In genomic region chr14:64593564-64593963, GRCm38 (mm10) we compare ENCODE assay signal across 10 mouse cellular contexts.
DNase-seq lines count a peak whose midpoint lies in the region; ATAC-seq and TF ChIP-seq lines count a peak whose summit lies in the region.
"Had no signal": no experiment of that assay in that cellular context is flagged by ENCODE, and none has a peak within 500 bp of the region (broad histone marks: within the 10 kb centered on the region; RNA-seq: fewer than 3 reads in every experiment).

No protein-coding gene starts in this region.

- 15% methylated on average over 4 of the region's 4 CpGs for WGBS in hindbrain, embryonic 14.5 days
- WGBS in midbrain, embryonic 12.5 days, result 15% methylated on average over 4 of the region's 4 CpGs
- WGBS in kidney, embryonic 14.5 days, result 42% methylated on average over 4 of the region's 4 CpGs

- H3K4me2 ChIP-seq in hindbrain, embryonic 14.5 days (replicated peaks), result peak overlapping the region; percentile 100
- H3K4me2 ChIP-seq in midbrain, embryonic 12.5 days (replicated peaks), result peak overlapping the region; percentile 70
- no peak overlapping the region for H3K4me2 ChIP-seq in kidney, embryonic 14.5 days (replicated peaks; ENCODE audit: low read depth, low read length)

- no peaks in the 10 kb centered on the region for H3K27me3 ChIP-seq in E14TG2a.4 (ENCODE audit: insufficient read depth, low read length)
- no peaks in the 10 kb centered on the region for H3K27me3 ChIP-seq in hindbrain, embryonic 14.5 days (ENCODE audit: control insufficient read depth, insufficient read depth, low read length)
- peaks cover 38% of the 10 kb centered on the region for H3K27me3 ChIP-seq in midbrain, embryonic 12.5 days
- peaks cover 41% of the 10 kb centered on the region for H3K27me3 ChIP-seq in kidney, embryonic 14.5 days (ENCODE audit: control insufficient read depth, insufficient read depth, low read length)

- no peak for ATAC-seq in hindbrain, embryonic 14.5 days (ENCODE audit: low FRiP score)
- ATAC-seq in midbrain, embryonic 12.5 days (ENCODE audit: low FRiP score, low read depth), result peak; percentile 4; the same call in 1 of the 2 replicates
- no peak for ATAC-seq in kidney, embryonic 14.5 days (ENCODE audit: low FRiP score, low TSS enrichment)

- peak overlapping the region; percentile 86 for H3K4me3 ChIP-seq in E14TG2a.4 (replicated peaks; ENCODE audit: low read length)
- H3K4me3 ChIP-seq in hindbrain, embryonic 14.5 days (replicated peaks; ENCODE audit: low read length), result peak overlapping the region; percentile 68
- H3K4me3 ChIP-seq in midbrain, embryonic 12.5 days, result peak overlapping the region; percentile 76
- H3K4me3 ChIP-seq in kidney, embryonic 14.5 days (ENCODE audit: low read length), result no peak overlapping the region
- H3K4me3 ChIP-seq: megakaryocyte, embryonic 14.5 days had no signal

- H3K27ac ChIP-seq in hindbrain, embryonic 14.5 days, result peak overlapping the region; percentile 100
- H3K27ac ChIP-seq in midbrain, embryonic 12.5 days (replicated peaks), result peak overlapping the region; percentile 99
- no peak overlapping the region for H3K27ac ChIP-seq in kidney, embryonic 14.5 days (ENCODE audit: low read depth, low read length)

- peaks cover 77% of the 10 kb centered on the region for H3K4me1 ChIP-seq in E14TG2a.4 (replicated peaks; ENCODE audit: low read depth, low read length)
- H3K4me1 ChIP-seq in hindbrain, embryonic 14.5 days (replicated peaks; ENCODE audit: control insufficient read depth, insufficient read depth, low read length), result peaks cover 32% of the 10 kb centered on the region
- peaks cover 59% of the 10 kb centered on the region for H3K4me1 ChIP-seq in midbrain, embryonic 12.5 days
- H3K4me1 ChIP-seq in kidney, embryonic 14.5 days (ENCODE audit: control insufficient read depth, insufficient read depth, low read length), result peaks cover 14% of the 10 kb centered on the region; the same call in 1 of the 2 replicates

- TF ChIP-seq CTCF in E14TG2a.4 (conservative IDR thresholded peaks at IDR 0.05; ENCODE audit: low read length), result no peak

- peak overlapping the region; percentile 100 for H3K9ac ChIP-seq in hindbrain, embryonic 14.5 days
- peak overlapping the region; percentile 97 for H3K9ac ChIP-seq in midbrain, embryonic 12.5 days (replicated peaks)
- H3K9ac ChIP-seq in kidney, embryonic 14.5 days (ENCODE audit: low read depth, low read length), result no peak overlapping the region

- peaks cover 28% of the 10 kb centered on the region for H3K36me3 ChIP-seq in E14TG2a.4 (ENCODE audit: insufficient read depth, low read length)
- H3K36me3 ChIP-seq in hindbrain, embryonic 14.5 days (replicated peaks; ENCODE audit: control insufficient read depth, insufficient read depth), result peaks cover 40% of the 10 kb centered on the region
- peaks cover 16% of the 10 kb centered on the region; the same call in 1 of the 2 replicates for H3K36me3 ChIP-seq in midbrain, embryonic 12.5 days
- H3K36me3 ChIP-seq in kidney, embryonic 14.5 days (ENCODE audit: control insufficient read depth, insufficient read depth, low read length), result no peaks in the 10 kb centered on the region

- DNase-seq in cerebellum, postnatal 10 days, result peak; percentile 82 to 87
- DNase-seq in hindbrain, embryonic 14.5 days (ENCODE audit: low spot score), result peak; percentile 53
- no peak for DNase-seq in lung, postnatal 14 days
- DNase-seq in thymus, postnatal 4 days, result no peak
- no peak for DNase-seq in gastrocnemius, adult 8-10 months (ENCODE audit: low spot score in 2 of 2)
- DNase-seq: gastrocnemius, postnatal 36 days had no signal

- no peaks in the 10 kb centered on the region for H3K9me3 ChIP-seq in E14TG2a.4 (ENCODE audit: low read length)
- H3K9me3 ChIP-seq in hindbrain, embryonic 14.5 days (ENCODE audit: control insufficient read depth, low read length), result no peaks in the 10 kb centered on the region
- H3K9me3 ChIP-seq in midbrain, embryonic 12.5 days, result no peaks in the 10 kb centered on the region
- H3K9me3 ChIP-seq in kidney, embryonic 14.5 days (ENCODE audit: control insufficient read depth, low read length), result no peaks in the 10 kb centered on the region
- H3K9me3 ChIP-seq: megakaryocyte, embryonic 14.5 days had no signal

Comparison
In these comparisons a context has a peak if more than half of its experiments do, and no peak if none do; other contexts are left out.
1. DNase-seq: peak in cerebellum, postnatal 10 days (2 of 2) and hindbrain, embryonic 14.5 days (single experiment); none in lung, postnatal 14 days (single experiment), thymus, postnatal 4 days (single experiment) and gastrocnemius, adult 8-10 months (0 of 2).